Mouse (Mus musculus) stomach, postnatal 0 days (tissue): ENCODE results near the gene Prph.

Experiments
- CTCF ChIP-seq: IDR thresholded peaks from 2 replicates; pipeline ENCODE4 v1.5.1; 2016; ENCODE audit warnings: antibody characterized with exemption, low read depth, mild to moderate bottlenecking, moderate library complexity
- EP300 ChIP-seq: optimal IDR thresholded peaks from 2 replicates; pipeline ENCODE3; 2016; ENCODE audit warnings: antibody characterized with exemption

GRCm38 (mm10) chr15:99031388-99031675 lies 23.6 kb upstream of the Prph start:
- no peak for TF ChIP-seq EP300
- TF ChIP-seq CTCF, result no peak
